Mouse (Mus musculus) heart, embryonic 11.5 days (tissue): ENCODE measurements around the gene Pih1d1. TPM values are rescaled to one million over a fixed set of nuclear protein-coding genes. Genes with fewer than 3 reads are reported as not detected.

Experiments
- ATAC-seq: fragments of 200-750 bp; cut with Nextera tagmentation; replicated peaks from 2 replicates; pipeline ENCODE4 v1.8.0; 2017; ENCODE audit warnings: moderate library complexity; ENCODE audit not compliant: insufficient number of reproducible peaks, low FRiP score, low TSS enrichment
- H3K27ac ChIP-seq: fragments of 300-500 bp; sonication (generic); 2 replicates; pipeline ENCODE4 v1.5.1; 2014; ENCODE audit warnings: mild to moderate bottlenecking, low read depth, low read length
- H3K27me3 ChIP-seq: fragments of 300-500 bp; sonication (generic); 2 replicates; pipeline ENCODE4 v1.6.1; 2014; ENCODE audit warnings: mild to moderate bottlenecking, low read length, mixed read lengths; ENCODE audit not compliant: control insufficient read depth, insufficient read depth
- H3K36me3 ChIP-seq: fragments of 300-500 bp; sonication (generic); 2 replicates; pipeline ENCODE4 v1.6.1; 2014; ENCODE audit warnings: mild to moderate bottlenecking, low read length, moderate library complexity, mixed read lengths; ENCODE audit not compliant: control insufficient read depth, insufficient read depth
- H3K4me1 ChIP-seq: fragments of 300-500 bp; sonication (generic); 2 replicates; pipeline ENCODE4 v1.6.1; 2014; ENCODE audit warnings: low read length; ENCODE audit not compliant: control insufficient read depth, insufficient read depth
- H3K4me2 ChIP-seq: fragments of 300-500 bp; sonication (generic); 2 replicates; pipeline ENCODE4 v1.6.1; 2014; ENCODE audit warnings: mild to moderate bottlenecking, moderate library complexity
- H3K4me3 ChIP-seq: fragments of 300-500 bp; sonication (generic); 2 replicates; pipeline ENCODE4 v1.5.1; 2014; ENCODE audit warnings: low read depth, low read length
- H3K9ac ChIP-seq: fragments of 300-500 bp; sonication (generic); 2 replicates; pipeline ENCODE4 v1.6.1; 2014; ENCODE audit warnings: mild to moderate bottlenecking, low read depth, low read length, moderate library complexity
- H3K9me3 ChIP-seq: fragments of 300-500 bp; sonication (generic); replicated peaks from 2 replicates; pipeline ENCODE4 v1.6.1; 2016; ENCODE audit warnings: low read length; ENCODE audit not compliant: control insufficient read depth
- WGBS: fragments of 180-500 bp; shearing (Covaris S2); extraction: QIAGEN DNeasy Blood & Tissue Kit; methylation state at CpG from one replicate; pipeline ENCODE4 v1.1.7; 2014; ENCODE audit not compliant: insufficient replicate concordance; 5-methylcytosine and 5-hydroxymethylcytosine counted together
- polyA plus RNA-seq: library from polyadenylated mRNA; unstranded; fragments of >200 nt; fragmentation: Nextera tagmentation; extraction: Ambion mirVana; gene quantifications from 2 replicates; pipeline ENCODE4 v1.2.1, GENCODE M21; 2014

The Pih1d1 gene
- polyA plus RNA-seq, 1 experiment from 2014 or later = 99.6 TPM

DNA sequence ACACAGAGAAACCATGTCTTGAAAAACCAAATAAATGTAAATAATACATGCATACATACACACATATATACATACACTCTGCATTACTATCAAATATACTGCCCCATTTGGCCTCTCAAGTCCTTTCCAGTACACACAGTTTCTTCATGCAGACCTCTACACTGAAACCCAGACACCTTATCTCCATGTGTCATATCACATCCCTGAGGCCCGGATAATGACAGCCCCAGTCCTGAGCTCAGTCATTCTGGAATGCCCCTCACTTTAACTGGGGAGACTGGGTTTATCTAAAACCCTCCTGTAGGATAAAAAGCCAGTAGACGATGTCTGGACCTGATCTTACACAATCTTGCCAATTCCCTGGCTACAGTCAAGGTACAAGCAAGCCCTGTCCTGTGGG is 40.6 kb upstream of the Pih1d1 start:
- ATAC-seq = no peak
- H3K9ac ChIP-seq = no peak overlapping the region
- WGBS = 20% methylated on average over 2 of the region's 2 CpGs
- no peaks in the 10 kb centered on the region for H3K27me3 ChIP-seq
- no peak overlapping the region for H3K4me3 ChIP-seq
- no peak overlapping the region; the same call in 1 of the 2 replicates for H3K4me2 ChIP-seq
- no peaks in the 10 kb centered on the region for H3K9me3 ChIP-seq
- H3K36me3 ChIP-seq = 0 out of 2 replicates have a peak, but pooled peaks cover 2% of the 10 kb centered on the region
- peaks cover 7% of the 10 kb centered on the region; the same call in 1 of the 2 replicates for H3K4me1 ChIP-seq
- H3K27ac ChIP-seq = peak overlapping the region; percentile 46; the same call in 1 of the 2 replicates

DNA sequence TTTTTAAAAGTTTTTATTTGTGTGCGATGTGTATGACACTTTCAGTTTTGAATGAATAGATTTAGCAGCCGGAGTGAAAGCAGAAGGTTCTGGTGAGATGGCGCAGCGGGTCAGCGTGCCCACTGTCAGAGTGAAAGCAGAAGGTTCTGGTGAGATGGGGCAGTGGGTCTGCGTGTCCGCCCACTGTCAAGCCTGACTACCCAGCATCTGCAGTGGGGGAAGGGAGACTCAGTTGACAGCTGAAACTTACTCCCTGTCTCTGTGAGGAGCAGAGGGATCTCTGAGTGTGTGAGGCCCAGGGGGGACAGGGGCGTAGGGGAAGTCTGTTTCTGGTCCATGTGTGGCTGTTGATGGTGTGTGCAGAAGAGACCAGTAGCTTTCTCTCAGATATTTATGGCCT is 36.5 kb upstream of the Pih1d1 start:
- no peak for ATAC-seq
- peak overlapping the region; percentile 30; the same call in 1 of the 2 replicates for H3K9ac ChIP-seq
- WGBS = 77% methylated on average over 8 of the region's 8 CpGs

DNA sequence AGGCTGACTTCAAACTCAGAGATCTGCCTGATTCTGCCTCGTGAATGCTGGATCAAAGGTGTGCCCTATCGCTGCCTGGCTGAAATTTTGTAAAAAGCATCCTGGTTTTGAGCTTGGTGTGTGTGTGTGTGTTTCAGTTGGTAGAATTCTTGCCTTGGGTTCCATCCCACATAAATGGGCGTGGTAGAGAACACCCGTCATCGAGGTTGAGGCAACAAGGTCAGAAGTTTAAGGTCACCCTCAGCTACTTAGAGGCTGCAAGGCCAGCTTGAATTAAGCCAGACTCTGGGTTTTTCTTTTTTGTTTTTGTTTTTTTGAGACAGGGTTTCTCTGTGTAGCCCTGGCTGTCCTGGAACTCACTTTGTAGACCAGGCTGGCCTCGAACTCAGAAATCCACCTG is 35.8 kb upstream of the Pih1d1 start:
- Histone ChIP-seq H3K36me3 (peaks cover 23% of the 10 kb centered on the region), H3K27me3 (no peaks in the 10 kb centered on the region), H3K9me3 (no peaks in the 10 kb centered on the region), H3K9ac (no peak overlapping the region), H3K27ac (no peak overlapping the region), H3K4me2 (no peak overlapping the region), H3K4me3 (no peak overlapping the region), H3K4me1 (peaks cover 20% of the 10 kb centered on the region)
- ATAC-seq = no peak
- WGBS = 79% methylated on average over 6 of the region's 6 CpGs

More for the DNA sequence above, 36.5 kb upstream of the Pih1d1 start:
- peaks cover 14% of the 10 kb centered on the region for H3K4me1 ChIP-seq
- H3K36me3 ChIP-seq = peaks cover 18% of the 10 kb centered on the region
- H3K4me3 ChIP-seq = no peak overlapping the region
- H3K27me3 ChIP-seq = no peaks in the 10 kb centered on the region
- H3K9me3 ChIP-seq = no peaks in the 10 kb centered on the region
- H3K4me2 ChIP-seq = no peak overlapping the region
- H3K27ac ChIP-seq = no peak overlapping the region

DNA sequence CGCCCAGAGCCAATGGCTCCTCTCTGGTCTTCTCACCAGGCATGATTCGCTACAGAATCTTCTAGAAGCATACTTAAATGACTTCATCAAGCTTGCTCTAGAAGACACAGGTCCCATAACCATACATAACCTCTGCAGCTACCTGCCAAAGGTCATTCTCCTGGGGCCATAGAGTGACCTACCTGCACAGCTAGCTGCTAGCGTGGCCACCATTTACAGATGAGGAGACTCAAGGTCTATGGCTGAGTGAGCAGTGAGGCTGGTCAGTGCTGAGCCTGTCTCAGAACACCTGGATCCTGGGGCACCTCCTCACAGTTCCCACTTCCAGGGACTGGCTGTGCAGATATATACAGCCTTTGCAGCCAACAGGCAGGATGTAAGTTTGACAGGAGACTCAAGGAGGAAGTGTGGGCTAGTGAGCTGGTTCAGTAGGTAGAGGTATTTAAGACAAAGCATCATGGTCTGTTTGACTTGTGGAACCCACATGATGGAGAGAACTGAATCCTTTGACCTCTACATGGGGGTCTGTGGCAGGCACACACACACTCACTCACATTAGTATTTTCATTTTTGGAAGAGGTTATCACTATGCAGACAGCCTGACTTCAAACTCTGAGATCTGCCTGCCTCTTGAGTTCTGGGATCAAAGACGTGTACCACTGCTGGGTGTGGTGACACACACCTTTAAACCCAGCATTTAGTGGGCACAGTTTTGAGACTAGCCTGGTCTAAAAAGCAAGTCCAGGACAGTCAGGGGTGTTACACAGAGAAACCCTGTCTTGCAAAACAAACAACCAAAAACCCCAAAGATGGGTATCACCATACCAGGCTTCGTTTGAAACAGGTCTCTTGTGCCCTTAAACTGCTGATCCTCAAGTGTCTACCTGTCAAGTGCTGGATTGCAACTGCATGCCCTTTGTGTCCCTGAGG is 34.1 kb upstream of the Pih1d1 start:
- ATAC-seq = no peak
- no peak overlapping the region for H3K4me2 ChIP-seq
- H3K27me3 ChIP-seq = no peaks in the 10 kb centered on the region
- H3K9me3 ChIP-seq = no peaks in the 10 kb centered on the region
- no peak overlapping the region for H3K9ac ChIP-seq
- H3K4me1 ChIP-seq = peaks cover 18% of the 10 kb centered on the region
- H3K4me3 ChIP-seq = no peak overlapping the region
- WGBS = 77% methylated on average over 5 of the region's 5 CpGs
- H3K27ac ChIP-seq = no peak overlapping the region
- H3K36me3 ChIP-seq = peaks cover 24% of the 10 kb centered on the region

DNA sequence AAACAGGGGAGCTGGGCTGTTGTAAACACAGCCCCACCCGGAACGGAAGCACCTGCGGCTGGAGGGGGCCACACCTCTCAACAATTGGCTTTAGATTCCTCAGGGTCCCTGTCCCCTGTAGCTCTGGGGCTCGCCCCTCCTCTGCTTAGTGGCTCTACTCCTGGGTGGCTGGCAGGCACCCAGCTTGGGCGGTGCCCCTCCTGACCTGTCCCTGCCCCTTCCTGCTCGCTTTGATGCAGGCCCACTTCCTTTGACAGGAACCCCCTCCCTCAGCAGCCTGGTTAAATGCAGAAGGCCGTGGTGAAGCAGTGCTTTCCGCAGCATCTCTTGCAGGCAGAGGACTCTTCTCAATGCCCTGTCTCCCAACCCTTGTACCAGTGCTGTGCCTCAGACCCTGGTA is 32.7 kb upstream of the Pih1d1 start:
- WGBS = 71% methylated on average over 8 of the region's 8 CpGs
- Histone ChIP-seq H3K27ac (peak overlapping the region; percentile 17; the same call in 1 of the 2 replicates), H3K4me3 (no peak overlapping the region), H3K9me3 (no peaks in the 10 kb centered on the region), H3K4me2 (no peak overlapping the region; the same call in 1 of the 2 replicates), H3K9ac (peak overlapping the region; percentile 31; the same call in 1 of the 2 replicates), H3K27me3 (no peaks in the 10 kb centered on the region), H3K36me3 (peaks cover 38% of the 10 kb centered on the region), H3K4me1 (peaks cover 20% of the 10 kb centered on the region)
- no peak for ATAC-seq

DNA sequence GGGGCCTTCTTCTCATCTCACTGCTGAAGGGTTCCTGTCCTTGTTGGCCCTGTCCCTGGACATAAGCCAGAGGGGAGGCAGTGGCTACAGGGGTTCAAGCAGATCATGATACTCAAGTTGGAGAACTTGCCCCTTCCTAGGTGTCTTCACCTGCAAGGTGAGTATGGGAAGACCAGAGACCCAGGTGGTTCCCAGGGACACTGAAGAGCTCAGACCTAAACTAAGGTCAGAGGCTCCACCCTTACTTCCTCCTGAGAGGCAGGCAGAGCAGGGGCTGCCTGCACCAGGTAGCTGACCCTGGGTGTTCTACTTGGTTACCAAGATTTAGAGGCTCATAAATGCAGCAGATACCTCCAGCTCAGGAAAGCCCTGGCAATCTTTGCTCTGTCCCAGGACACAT is 32.1 kb upstream of the Pih1d1 start:
- Histone ChIP-seq H3K36me3 (peaks cover 43% of the 10 kb centered on the region), H3K27me3 (no peaks in the 10 kb centered on the region), H3K9ac (peak overlapping the region; percentile 31; the same call in 1 of the 2 replicates), H3K4me2 (no peak overlapping the region; the same call in 1 of the 2 replicates), H3K4me1 (peaks cover 26% of the 10 kb centered on the region), H3K27ac (no peak overlapping the region), H3K4me3 (no peak overlapping the region), H3K9me3 (no peaks in the 10 kb centered on the region)
- ATAC-seq = no peak

DNA sequence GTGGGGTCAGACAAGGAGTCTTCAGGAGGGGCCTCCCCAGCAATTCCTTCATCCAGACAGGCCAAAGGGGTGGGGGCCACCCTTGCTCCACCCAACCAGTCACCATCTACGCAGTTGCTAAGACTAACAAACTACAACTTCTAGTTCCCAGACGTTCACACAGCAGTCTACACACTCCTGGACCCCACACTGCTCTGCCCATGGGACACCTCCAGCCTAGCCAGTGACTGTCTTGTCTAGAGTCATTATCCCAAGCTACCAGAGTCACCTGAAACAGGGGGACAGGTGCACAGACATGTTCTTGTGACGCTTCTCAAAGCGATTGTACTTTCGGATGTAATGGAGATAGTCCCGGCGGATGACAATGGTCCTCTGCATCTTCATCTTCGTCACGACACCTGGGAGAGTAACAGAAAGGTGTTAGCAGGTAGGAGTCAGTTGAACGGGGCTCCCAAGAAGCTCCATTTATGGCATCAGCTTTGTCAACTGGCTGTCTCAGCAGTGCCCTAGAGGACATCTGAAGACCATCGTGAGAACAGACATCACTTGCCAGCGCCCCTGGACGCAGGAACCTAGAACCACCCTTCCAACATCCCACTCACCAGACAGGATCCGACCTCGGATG is 31.4 kb upstream of the Pih1d1 start:
- peaks cover 47% of the 10 kb centered on the region for H3K36me3 ChIP-seq
- 81% methylated on average over 15 of the region's 15 CpGs for WGBS
- H3K27me3 ChIP-seq = no peaks in the 10 kb centered on the region
- H3K4me2 ChIP-seq = peak overlapping the region; percentile 87
- H3K4me1 ChIP-seq = peaks cover 30% of the 10 kb centered on the region
- H3K9me3 ChIP-seq = no peaks in the 10 kb centered on the region
- no peak for ATAC-seq
- peak overlapping the region; percentile 85 for H3K9ac ChIP-seq
- H3K4me3 ChIP-seq = peak overlapping the region; percentile 57
- no peak overlapping the region for H3K27ac ChIP-seq

DNA sequence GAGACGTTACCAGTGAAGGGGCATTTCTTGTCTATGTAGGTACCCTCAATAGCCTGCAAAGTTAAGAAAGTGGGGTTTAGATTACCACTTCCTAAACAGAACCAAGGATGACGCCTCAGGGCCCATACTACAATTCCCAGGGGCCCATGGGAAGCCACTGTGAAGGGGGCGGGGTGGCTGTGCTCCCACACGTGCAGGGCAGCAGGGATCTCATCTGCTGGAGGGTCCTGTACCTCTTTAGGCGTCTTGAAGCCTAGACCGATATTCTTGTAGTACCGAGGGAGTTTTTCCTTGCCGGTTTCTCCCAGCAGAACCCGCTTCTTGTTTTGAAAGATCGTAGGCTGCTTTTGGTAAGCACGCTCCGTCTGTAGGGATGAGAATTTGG is 30.9 kb upstream of the Pih1d1 start:
- 26% methylated on average over 12 of the region's 12 CpGs for WGBS
- Histone ChIP-seq H3K4me1 (peaks cover 30% of the 10 kb centered on the region), H3K9ac (peak overlapping the region; percentile 85), H3K9me3 (no peaks in the 10 kb centered on the region), H3K27me3 (no peaks in the 10 kb centered on the region), H3K27ac (no peak overlapping the region; the same call in 1 of the 2 replicates), H3K36me3 (peaks cover 46% of the 10 kb centered on the region), H3K4me3 (peak overlapping the region; percentile 57), H3K4me2 (peak overlapping the region; percentile 87)
- no peak for ATAC-seq
